Mouse (Mus musculus) retina, adult 2 months (tissue): Measurements from ENCODE around the gene Sc5d.

Experiments used
- DNase-seq: peaks from one replicate; pipeline ENCODE4 v3.0.0-alpha.2; 2012; ENCODE audit warnings: low read depth, low spot score

The Sc5d gene

GRCm38 (mm10) chr9:42260481-42260880, 3.6 kb downstream of the Sc5d start:
- DNase-seq = no peak

GRCm38 (mm10) chr9:42249112-42249511, 14.9 kb downstream of the Sc5d start:
- DNase-seq = no peak

GRCm38 (mm10) chr9:42246688-42247087, 17.4 kb downstream of the Sc5d start:
- no peak for DNase-seq

- DNase-seq = no peak
These were observed 19.9 kb downstream of the Sc5d start for GRCm38 (mm10) chr9:42244173-42244572.

GRCm38 (mm10) chr9:42241021-42241420, 23.0 kb downstream of the Sc5d start:
- no peak for DNase-seq

GRCm38 (mm10) chr9:42240583-42240992, 23.5 kb downstream of the Sc5d start:
- DNase-seq = peak; percentile 22

- DNase-seq = no peak
These were observed 25.2 kb downstream of the Sc5d start for GRCm38 (mm10) chr9:42238827-42239226.

- no peak for DNase-seq
These were observed 32.9 kb downstream of the Sc5d start for GRCm38 (mm10) chr9:42231116-42231515.

- no peak for DNase-seq
These were observed 33.7 kb downstream of the Sc5d start for GRCm38 (mm10) chr9:42230333-42230732.

GRCm38 (mm10) chr9:42229465-42230110, 34.5 kb downstream of the Sc5d start:
- DNase-seq = no peak

- DNase-seq = no peak
These were observed 36.3 kb downstream of the Sc5d start for GRCm38 (mm10) chr9:42227804-42228203.

- DNase-seq = no peak
These were observed 44.9 kb downstream of the Sc5d start for GRCm38 (mm10) chr9:42219001-42219660.

GRCm38 (mm10) chr9:42217685-42218084, 46.4 kb downstream of the Sc5d start:
- DNase-seq = no peak

- no peak for DNase-seq
These were observed 49.9 kb downstream of the Sc5d start for GRCm38 (mm10) chr9:42214116-42214515.

GRCm38 (mm10) chr9:42213142-42213541, 50.9 kb downstream of the Sc5d start:
- no peak for DNase-seq

- no peak for DNase-seq
These were observed 54.4 kb downstream of the Sc5d start for GRCm38 (mm10) chr9:42209666-42210065.

- DNase-seq = no peak
These were observed 55.6 kb downstream of the Sc5d start for GRCm38 (mm10) chr9:42208463-42208862.

GRCm38 (mm10) chr9:42206750-42207149, 57.3 kb downstream of the Sc5d start:
- no peak for DNase-seq

GRCm38 (mm10) chr9:42202271-42202670, 61.8 kb downstream of the Sc5d start:
- no peak for DNase-seq
